Mouse (Mus musculus): Measurements from ENCODE around the gene Zfp933. TPM values are rescaled to one million over a fixed set of nuclear protein-coding genes. Genes with fewer than 3 reads are reported as not detected.
A peak's percentile ranks its signal among the peaks of the same experiment; 100 is the strongest.
"Not testable (repeated sequence)": the region's sequence is repeated elsewhere in the genome, so short reads cannot be mapped to it uniquely, and the experiment has no call there.

The Zfp933 gene
- total and polyA plus RNA-seq, 3 experiments, result 2.0 to 5.6 (median 3.0) TPM

DNA sequence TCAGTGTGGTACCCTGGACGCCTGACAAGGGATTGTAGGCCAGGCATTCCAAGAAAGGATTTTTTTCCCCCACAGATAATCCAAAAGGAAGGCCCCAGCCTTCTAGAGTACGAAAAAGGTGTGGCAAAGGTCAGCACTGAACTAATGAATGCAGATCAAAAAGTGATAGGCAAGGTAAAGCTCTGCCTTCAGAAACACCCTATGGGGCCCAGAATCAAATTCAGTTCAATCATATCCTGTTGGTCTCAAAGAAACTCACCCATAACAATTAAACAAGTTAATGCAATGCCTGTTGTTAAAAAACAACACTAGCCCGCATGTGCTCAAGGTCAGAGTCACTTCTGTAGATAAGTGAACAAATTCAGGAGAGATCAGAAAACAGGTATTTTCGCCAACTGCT is 23.8 kb downstream of the Zfp933 start:
- no peaks in the 10 kb centered on the region for H3K79me2 ChIP-seq (replicated peaks; ENCODE audit: control insufficient read depth, extremely low read depth, insufficient read depth, poor library complexity, severe bottlenecking)
- no peak for DNase-seq (ENCODE audit: extremely low read depth)
- H3K9me3 ChIP-seq (replicated peaks; ENCODE audit: low read length), result peaks cover 23% of the 10 kb centered on the region
- no peak for TF ChIP-seq MAZ (IDR thresholded peaks at IDR 0.05; ENCODE audit: low read depth, low read length)
- H3K27me3 ChIP-seq (replicated peaks), result no peaks in the 10 kb centered on the region
- H3K4me1 ChIP-seq (ENCODE audit: control insufficient read depth in 1 of 2, insufficient read depth in 2 of 2), result no peaks in the 10 kb centered on the region
- no peak overlapping the region for H3K4me3 ChIP-seq (replicated peaks in 1 of 3; ENCODE audit: low read depth in 2 of 3, low read length in 2 of 3, poor library complexity in 1 of 3)
- no peak overlapping the region for H3K9ac ChIP-seq (ENCODE audit: insufficient read depth, low read depth)
- H3K27ac ChIP-seq (ENCODE audit: insufficient read depth, low read depth), result no peak overlapping the region
- no peak overlapping the region for H3K4me2 ChIP-seq (ENCODE audit: insufficient read depth, low read depth, poor library complexity, severe bottlenecking)
- in situ Hi-C loops (cut with MboI; ENCODE audit: low pct_ligation_motif_present, low pct_unique_long_range_greater_than_20kb, low sequenced_read_pairs), result no loop called here
- dilution Hi-C loops (cut with MboI; ENCODE audit: extremely low pct_ligation_motif_present, extremely low pct_unique_long_range_greater_than_20kb, low sequenced_read_pairs), result no loop called here
- H3K36me3 ChIP-seq (replicated peaks in 1 of 2; ENCODE audit: control insufficient read depth in 1 of 2, insufficient read depth in 1 of 2, low read length in 1 of 2), result peaks cover 7 to 41% of the 10 kb centered on the region in 2 experiments

DNA sequence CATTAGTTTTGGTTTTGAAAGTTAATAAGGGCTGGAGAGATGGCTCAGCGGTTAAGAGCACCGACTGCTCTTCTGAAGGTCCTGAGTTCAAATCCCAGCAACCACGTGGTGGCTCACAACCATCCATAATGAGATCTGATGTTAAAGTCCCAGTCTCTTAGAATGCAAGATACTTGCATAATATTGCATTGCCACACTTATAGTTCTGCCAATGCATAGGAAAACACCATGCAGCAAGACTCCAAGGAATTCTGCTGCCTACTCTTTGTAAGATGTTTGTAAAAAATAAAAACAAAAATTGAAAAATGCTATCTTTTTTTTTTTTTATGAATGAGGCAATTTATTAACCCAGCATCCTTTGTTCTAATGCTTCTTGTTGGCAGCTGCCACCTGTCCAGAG is 26.8 kb downstream of the Zfp933 start:
- H3K4me2 ChIP-seq (ENCODE audit: insufficient read depth, low read depth, poor library complexity, severe bottlenecking); H3K27me3 ChIP-seq (replicated peaks); H3K9ac ChIP-seq (ENCODE audit: insufficient read depth, low read depth); in situ Hi-C loops (cut with MboI; ENCODE audit: low pct_ligation_motif_present, low pct_unique_long_range_greater_than_20kb, low sequenced_read_pairs); DNase-seq (ENCODE audit: extremely low read depth); H3K79me2 ChIP-seq (replicated peaks; ENCODE audit: control insufficient read depth, extremely low read depth, insufficient read depth, poor library complexity, severe bottlenecking); dilution Hi-C loops (cut with MboI; ENCODE audit: extremely low pct_ligation_motif_present, extremely low pct_unique_long_range_greater_than_20kb, low sequenced_read_pairs); H3K4me1 ChIP-seq (ENCODE audit: control insufficient read depth in 1 of 2, insufficient read depth in 2 of 2); H3K27ac ChIP-seq (ENCODE audit: insufficient read depth, low read depth); H3K4me3 ChIP-seq (replicated peaks in 1 of 3; ENCODE audit: low read depth in 2 of 3, low read length in 2 of 3, poor library complexity in 1 of 3): not testable (repeated sequence)
- H3K9me3 ChIP-seq (replicated peaks; ENCODE audit: low read length), result peaks cover 15% of the 10 kb centered on the region
- H3K36me3 ChIP-seq (replicated peaks in 1 of 2; ENCODE audit: control insufficient read depth in 1 of 2, insufficient read depth in 1 of 2, low read length in 1 of 2), result peaks cover 4 to 17% of the 10 kb centered on the region in 2 experiments

DNA sequence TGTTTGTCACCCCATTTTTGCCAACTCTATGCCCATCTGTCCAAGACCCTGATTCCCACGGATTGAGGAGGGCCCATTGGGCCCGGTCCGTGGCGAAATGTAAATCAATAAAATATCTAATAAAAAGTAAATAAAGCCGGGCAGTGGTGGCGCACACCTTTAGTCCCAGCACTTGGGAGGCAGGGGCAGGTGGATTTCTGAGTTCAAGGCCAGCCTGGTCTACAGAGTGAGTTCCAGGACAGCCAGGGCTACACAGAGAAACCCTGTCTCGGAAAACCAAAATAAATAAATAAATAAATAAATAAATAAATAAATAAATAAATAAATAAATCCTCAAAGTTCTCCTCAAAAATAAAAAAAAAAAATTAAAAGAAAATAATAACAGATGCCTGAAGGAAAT is 28.5 kb downstream of the Zfp933 start:
- H3K4me3 ChIP-seq (replicated peaks in 1 of 3; ENCODE audit: low read depth in 2 of 3, low read length in 2 of 3, poor library complexity in 1 of 3); H3K4me1 ChIP-seq (ENCODE audit: control insufficient read depth in 1 of 2, insufficient read depth in 2 of 2); H3K36me3 ChIP-seq (replicated peaks in 1 of 2; ENCODE audit: control insufficient read depth in 1 of 2, insufficient read depth in 1 of 2, low read length in 1 of 2); H3K27me3 ChIP-seq (replicated peaks); H3K9ac ChIP-seq (ENCODE audit: insufficient read depth, low read depth); H3K4me2 ChIP-seq (ENCODE audit: insufficient read depth, low read depth, poor library complexity, severe bottlenecking); in situ Hi-C loops (cut with MboI; ENCODE audit: low pct_ligation_motif_present, low pct_unique_long_range_greater_than_20kb, low sequenced_read_pairs); dilution Hi-C loops (cut with MboI; ENCODE audit: extremely low pct_ligation_motif_present, extremely low pct_unique_long_range_greater_than_20kb, low sequenced_read_pairs); DNase-seq (ENCODE audit: extremely low read depth); H3K27ac ChIP-seq (ENCODE audit: insufficient read depth, low read depth); H3K9me3 ChIP-seq (replicated peaks; ENCODE audit: low read length); H3K79me2 ChIP-seq (replicated peaks; ENCODE audit: control insufficient read depth, extremely low read depth, insufficient read depth, poor library complexity, severe bottlenecking): not testable (repeated sequence)

- H3K4me2 ChIP-seq (ENCODE audit: insufficient read depth, low read depth, poor library complexity, severe bottlenecking), result no peak overlapping the region
- DNase-seq (ENCODE audit: extremely low read depth), result peak; percentile 56
- peaks cover 0 to 5% of the 10 kb centered on the region in 2 experiments; a peak in 2 of 4 replicates for H3K4me1 ChIP-seq (ENCODE audit: control insufficient read depth in 1 of 2, insufficient read depth in 2 of 2)
- no peaks in the 10 kb centered on the region for H3K36me3 ChIP-seq (replicated peaks in 1 of 2; ENCODE audit: control insufficient read depth in 1 of 2, insufficient read depth in 1 of 2, low read length in 1 of 2)
- no peak overlapping the region for H3K9ac ChIP-seq (ENCODE audit: insufficient read depth, low read depth)
- peaks cover 3% of the 10 kb centered on the region for H3K9me3 ChIP-seq (replicated peaks; ENCODE audit: low read length)
- TF ChIP-seq CHD1 (IDR thresholded peaks at IDR 0.05; ENCODE audit: low read depth, low read length) (no peak), MEF2A (IDR thresholded peaks at IDR 0.05; ENCODE audit: borderline replicate concordance, low read depth, low read length) (no peak), ZNF384 (IDR thresholded peaks at IDR 0.05; ENCODE audit: low read depth, low read length) (peak; percentile 92), CTCF (conservative IDR thresholded peaks at IDR 0.05 in 1 of 2, IDR thresholded peaks at IDR 0.05 in 1 of 2; ENCODE audit: low read depth in 2 of 2, low read length in 2 of 2) (peak in 1 of 2 experiments; percentile 64; a peak in 2 of 4 replicates), TBP (conservative IDR thresholded peaks at IDR 0.05; ENCODE audit: low read depth, low read length) (peak; percentile 96), RAD21 (IDR thresholded peaks at IDR 0.05; ENCODE audit: low read depth, low read length) (peak; percentile 57), SMC3 (IDR thresholded peaks at IDR 0.05; ENCODE audit: low read depth, low read length) (peak; percentile 45), MAFK (IDR thresholded peaks at IDR 0.05; ENCODE audit: insufficient replicate concordance, low read length) (no peak), ELF1 (IDR thresholded peaks at IDR 0.05; ENCODE audit: low read depth, low read length) (peak; percentile 59; the same call in 1 of the 2 replicates)
- dilution Hi-C loops (cut with MboI; ENCODE audit: extremely low pct_ligation_motif_present, extremely low pct_unique_long_range_greater_than_20kb, low sequenced_read_pairs), result no loop called here
- no peak overlapping the region for H3K4me3 ChIP-seq (replicated peaks in 1 of 3; ENCODE audit: low read depth in 2 of 3, low read length in 2 of 3, poor library complexity in 1 of 3)
- no peaks in the 10 kb centered on the region for H3K27me3 ChIP-seq (replicated peaks)
- H3K79me2 ChIP-seq (replicated peaks; ENCODE audit: control insufficient read depth, extremely low read depth, insufficient read depth, poor library complexity, severe bottlenecking), result no peaks in the 10 kb centered on the region
- in situ Hi-C loops (cut with MboI; ENCODE audit: low pct_ligation_motif_present, low pct_unique_long_range_greater_than_20kb, low sequenced_read_pairs), result no loop called here
- no peak overlapping the region for H3K27ac ChIP-seq (ENCODE audit: insufficient read depth, low read depth)
Observed at GRCm38 (mm10) chr4:147814592-147815167, 33.5 kb downstream of the Zfp933 start.

All from CH12.LX (cell line).